Mouse (Mus musculus): ENCODE results near the gene Gstp3. TPM values are rescaled to one million over a fixed set of nuclear protein-coding genes. Genes with fewer than 3 reads are reported as not detected.
A peak's percentile ranks its signal among the peaks of the same experiment; 100 is the strongest.
"Not testable (repeated sequence)": the region's sequence is repeated elsewhere in the genome, so short reads cannot be mapped to it uniquely, and the experiment has no call there.

Gene Gstp3
- polyA plus RNA-seq, 1 experiment: 0.09 TPM

DNA sequence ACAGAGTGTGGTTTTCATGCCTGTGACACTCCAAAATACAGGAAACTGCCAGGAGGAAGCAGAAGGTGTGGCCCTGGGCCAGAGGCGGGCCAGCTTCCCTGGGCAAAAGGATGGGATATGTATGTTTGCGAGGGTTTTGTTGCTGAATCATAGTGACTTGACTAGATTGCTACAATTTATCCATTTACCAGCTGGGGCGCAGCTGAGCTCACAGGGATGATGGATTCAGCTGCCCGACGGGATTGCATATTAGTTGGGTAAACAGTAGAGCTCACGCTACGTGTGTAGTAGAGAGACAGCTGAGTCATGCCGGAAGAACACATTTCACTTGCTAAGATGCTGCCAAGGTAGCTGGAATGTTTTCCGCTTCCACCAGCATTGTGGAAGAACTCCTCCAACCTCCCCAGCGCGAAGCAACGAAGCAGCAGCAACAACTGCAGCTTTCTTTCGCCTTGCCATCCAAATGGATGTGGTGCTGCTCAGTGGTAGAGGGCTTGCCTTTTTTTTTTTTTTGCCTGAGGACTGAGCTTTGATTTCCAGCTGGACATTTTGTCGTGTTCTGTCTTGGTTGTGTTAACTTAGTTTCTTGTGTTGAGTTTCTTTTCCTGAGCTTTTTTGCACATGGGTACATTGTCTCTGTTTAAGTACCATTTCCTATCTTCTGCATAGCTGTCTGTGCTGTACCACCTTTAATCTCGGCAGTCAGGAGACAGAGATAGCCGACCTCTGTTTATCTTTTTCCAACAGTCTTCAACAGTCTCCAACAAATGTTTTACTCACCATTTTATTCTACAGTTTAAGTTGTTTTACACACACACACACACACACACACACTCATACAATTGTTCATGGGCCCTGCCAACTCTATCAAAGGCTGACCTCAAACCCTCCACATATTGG, 13.2 kb downstream of the Gstp3 start, which contains the start of gene Gstp2:
Gene Gstp2, minus strand, starts transcription at position 58 of the 900 bp plus-strand sequence.
- no peaks in the 10 kb centered on the region for H3K36me3 ChIP-seq (ENCODE audit: control insufficient read depth, insufficient read depth)
- TF ChIP-seq CTCF (IDR thresholded peaks at IDR 0.05; ENCODE audit: control insufficient read depth, insufficient read depth, insufficient read length): no peak
- TF ChIP-seq MYOG (IDR thresholded peaks at IDR 0.05; ENCODE audit: control insufficient read depth, extremely low read depth, insufficient read length): no peak
- TF ChIP-seq MAX (IDR thresholded peaks at IDR 0.05): no peak
- TF ChIP-seq USF1 (IDR thresholded peaks at IDR 0.05; ENCODE audit: low read depth): no peak
- TF ChIP-seq CEBPB (IDR thresholded peaks at IDR 0.05; ENCODE audit: low read depth): peak; percentile 19
- TF ChIP-seq MYOD1 (IDR thresholded peaks at IDR 0.05; ENCODE audit: control insufficient read depth, insufficient read length, low read depth): peak; percentile 24
- no peak for TF ChIP-seq FOSL1 (IDR thresholded peaks at IDR 0.05; ENCODE audit: insufficient read depth, low read length, poor library complexity, severe bottlenecking)
- H3K27me3 ChIP-seq (ENCODE audit: control insufficient read depth, insufficient read depth, insufficient read length): no peaks in the 10 kb centered on the region
- H3K79me3 ChIP-seq (ENCODE audit: low read depth): no peaks in the 10 kb centered on the region
- no peaks in the 10 kb centered on the region for H3K79me2 ChIP-seq (ENCODE audit: control insufficient read depth, insufficient read depth)
- no peak within 1 kb of the TSS for H3K4me3 ChIP-seq (ENCODE audit: insufficient read depth, poor library complexity, severe bottlenecking)
- H3ac ChIP-seq (ENCODE audit: control insufficient read depth, insufficient read length, low read depth): no peak within 1 kb of the TSS

DNA sequence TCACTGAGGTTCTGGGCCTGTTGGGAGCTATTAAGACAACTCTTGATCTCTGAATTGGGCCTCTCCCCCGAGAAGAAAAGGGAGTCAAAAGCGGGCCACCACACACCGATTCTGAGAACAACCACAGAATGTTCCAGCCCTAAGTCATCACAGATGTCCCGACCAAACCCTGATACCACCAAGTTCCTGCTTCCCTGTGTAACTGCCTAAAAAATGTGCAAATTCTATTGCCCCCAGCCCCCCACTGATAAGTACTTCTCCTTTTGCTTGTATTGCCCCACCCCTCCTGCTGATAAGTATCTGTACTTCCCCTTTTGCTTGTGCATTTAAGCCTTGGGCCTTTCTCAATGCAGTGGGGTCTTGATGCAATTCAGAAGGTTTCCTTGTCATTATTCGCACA, 15.3 kb downstream of the Gstp3 start:
- H3K79me2 ChIP-seq (ENCODE audit: control insufficient read depth, insufficient read depth); H3K36me3 ChIP-seq (ENCODE audit: control insufficient read depth, insufficient read depth); H3K79me3 ChIP-seq (ENCODE audit: low read depth); H3K27me3 ChIP-seq (ENCODE audit: control insufficient read depth, insufficient read depth, insufficient read length); H3K4me3 ChIP-seq (ENCODE audit: insufficient read depth, poor library complexity, severe bottlenecking); H3ac ChIP-seq (ENCODE audit: control insufficient read depth, insufficient read length, low read depth): not testable (repeated sequence)

DNA sequence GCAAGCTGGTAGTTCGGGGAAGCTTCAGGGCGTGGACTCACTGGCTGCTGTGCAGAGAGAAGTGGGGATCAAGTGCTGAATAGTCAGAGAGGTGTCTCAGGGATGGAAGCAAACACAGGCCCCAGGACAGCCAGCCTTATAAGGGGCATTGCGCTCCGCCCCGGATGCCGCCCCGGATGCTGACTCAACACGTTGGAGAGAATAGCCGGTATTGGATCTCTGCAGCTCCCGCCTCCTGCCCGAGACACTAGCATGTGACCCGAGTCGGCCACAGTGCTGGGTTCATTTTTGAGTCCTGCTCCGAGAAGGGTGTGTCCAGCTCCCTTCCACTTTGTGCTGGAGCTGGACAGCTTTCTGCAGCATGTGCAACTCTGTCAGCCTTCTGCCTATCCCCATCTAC, 17.2 kb downstream of the Gstp3 start:
- Histone ChIP-seq H3ac (ENCODE audit: control insufficient read depth, insufficient read length, low read depth) (no peak overlapping the region), H3K36me3 (ENCODE audit: control insufficient read depth, insufficient read depth) (no peaks in the 10 kb centered on the region), H3K27me3 (ENCODE audit: control insufficient read depth, insufficient read depth, insufficient read length) (no peaks in the 10 kb centered on the region), H3K79me3 (ENCODE audit: low read depth) (peaks cover 3% of the 10 kb centered on the region), H3K4me3 (ENCODE audit: insufficient read depth, poor library complexity, severe bottlenecking) (no peak overlapping the region), H3K79me2 (ENCODE audit: control insufficient read depth, insufficient read depth) (peaks cover 5% of the 10 kb centered on the region)
- TF ChIP-seq MAX (IDR thresholded peaks at IDR 0.05) (no peak), MYOG (IDR thresholded peaks at IDR 0.05; ENCODE audit: control insufficient read depth, extremely low read depth, insufficient read length) (no peak), MYOD1 (IDR thresholded peaks at IDR 0.05; ENCODE audit: control insufficient read depth, insufficient read length, low read depth) (no peak), CTCF (IDR thresholded peaks at IDR 0.05; ENCODE audit: control insufficient read depth, insufficient read depth, insufficient read length) (no peak), FOSL1 (IDR thresholded peaks at IDR 0.05; ENCODE audit: insufficient read depth, low read length, poor library complexity, severe bottlenecking) (no peak), USF1 (IDR thresholded peaks at IDR 0.05; ENCODE audit: low read depth) (peak; percentile 24), CEBPB (IDR thresholded peaks at IDR 0.05; ENCODE audit: low read depth) (no peak)

DNA sequence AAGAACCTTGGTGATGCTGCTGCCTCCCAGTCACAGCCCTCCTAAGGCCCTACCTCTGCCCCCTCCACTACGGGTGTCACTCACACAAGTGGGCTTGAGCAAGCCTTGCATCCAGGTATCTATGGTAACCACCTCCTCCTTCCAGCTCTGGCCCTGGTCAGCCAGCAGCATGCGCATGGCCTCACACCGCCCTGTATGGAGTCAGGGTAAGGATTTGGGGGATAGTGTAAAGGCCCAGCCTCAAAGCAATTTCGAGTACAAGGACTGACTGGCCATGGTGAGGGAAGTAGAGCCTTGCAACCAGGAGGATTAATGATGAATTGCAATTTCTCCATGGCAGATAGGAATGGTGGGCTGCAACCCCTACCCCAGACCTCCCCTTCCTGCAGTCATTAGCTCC, 17.9 kb downstream of the Gstp3 start:
- H3K79me2 ChIP-seq (ENCODE audit: control insufficient read depth, insufficient read depth): peaks cover 11% of the 10 kb centered on the region
- H3K79me3 ChIP-seq (ENCODE audit: low read depth); H3K36me3 ChIP-seq (ENCODE audit: control insufficient read depth, insufficient read depth); H3K27me3 ChIP-seq (ENCODE audit: control insufficient read depth, insufficient read depth, insufficient read length); H3ac ChIP-seq (ENCODE audit: control insufficient read depth, insufficient read length, low read depth); H3K4me3 ChIP-seq (ENCODE audit: insufficient read depth, poor library complexity, severe bottlenecking): not testable (repeated sequence)

DNA sequence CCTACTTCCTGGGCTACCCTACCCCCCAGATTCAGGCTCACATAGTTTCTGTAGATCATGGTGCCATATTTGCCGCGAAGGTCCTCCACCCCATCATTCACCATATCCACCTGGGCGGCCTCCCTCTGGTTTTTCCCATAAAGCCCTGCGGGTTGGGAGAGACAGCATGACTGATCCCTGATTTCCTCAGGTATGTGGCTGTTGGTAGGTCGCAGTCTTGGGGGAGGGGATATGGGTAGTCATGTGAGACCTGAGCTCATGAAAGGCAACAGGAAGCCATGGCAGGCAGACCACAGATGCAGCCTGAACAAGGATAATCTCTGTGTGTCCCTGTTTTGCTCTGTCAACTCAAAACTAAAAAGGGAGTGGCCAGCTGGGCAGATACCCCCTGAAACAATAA, 18.4 kb downstream of the Gstp3 start:
- H3ac ChIP-seq (ENCODE audit: control insufficient read depth, insufficient read length, low read depth); H3K36me3 ChIP-seq (ENCODE audit: control insufficient read depth, insufficient read depth); H3K4me3 ChIP-seq (ENCODE audit: insufficient read depth, poor library complexity, severe bottlenecking); H3K79me3 ChIP-seq (ENCODE audit: low read depth); H3K27me3 ChIP-seq (ENCODE audit: control insufficient read depth, insufficient read depth, insufficient read length): not testable (repeated sequence)
- peaks cover 17% of the 10 kb centered on the region for H3K79me2 ChIP-seq (ENCODE audit: control insufficient read depth, insufficient read depth)

DNA sequence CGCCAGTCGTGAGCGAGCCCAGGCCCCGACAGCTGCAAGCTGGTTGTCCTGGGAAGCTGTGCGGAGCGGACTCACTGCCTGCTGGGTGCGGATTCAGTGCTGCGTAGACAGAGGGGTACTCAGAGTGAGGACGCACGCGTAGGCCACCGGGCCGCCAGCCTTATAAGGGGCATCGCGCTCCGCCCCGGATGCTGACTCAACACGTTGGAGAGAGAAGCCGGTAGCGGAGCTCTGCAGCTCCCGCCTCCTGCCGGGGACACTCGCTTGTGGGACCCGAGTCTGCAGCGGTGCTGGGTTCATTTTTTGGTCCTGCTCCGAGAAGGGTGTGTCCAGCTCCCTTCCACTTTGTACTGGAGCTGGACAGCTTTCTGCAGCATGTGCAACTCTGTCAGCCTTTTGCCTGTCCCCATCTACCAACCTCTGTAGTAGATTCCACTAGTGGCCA, 21.6 kb downstream of the Gstp3 start, which contains the start of gene Gstp1:
Gene Gstp1, minus strand, starts transcription at position 198 of the 445 bp plus-strand sequence.
- Histone ChIP-seq H3ac (ENCODE audit: control insufficient read depth, insufficient read length, low read depth) (peak within 1 kb of the TSS; percentile 72), H3K27me3 (ENCODE audit: control insufficient read depth, insufficient read depth, insufficient read length) (no peaks in the 10 kb centered on the region), H3K36me3 (ENCODE audit: control insufficient read depth, insufficient read depth) (no peaks in the 10 kb centered on the region), H3K4me3 (ENCODE audit: insufficient read depth, poor library complexity, severe bottlenecking) (peak within 1 kb of the TSS; percentile 51), H3K79me2 (ENCODE audit: control insufficient read depth, insufficient read depth) (peaks cover 18% of the 10 kb centered on the region), H3K79me3 (ENCODE audit: low read depth) (peaks cover 6% of the 10 kb centered on the region)
- TF ChIP-seq MAX (IDR thresholded peaks at IDR 0.05) (peak; percentile 61), USF1 (IDR thresholded peaks at IDR 0.05; ENCODE audit: low read depth) (no peak), MYOD1 (IDR thresholded peaks at IDR 0.05; ENCODE audit: control insufficient read depth, insufficient read length, low read depth) (no peak), FOSL1 (IDR thresholded peaks at IDR 0.05; ENCODE audit: insufficient read depth, low read length, poor library complexity, severe bottlenecking) (no peak), CTCF (IDR thresholded peaks at IDR 0.05; ENCODE audit: control insufficient read depth, insufficient read depth, insufficient read length) (no peak), MYOG (IDR thresholded peaks at IDR 0.05; ENCODE audit: control insufficient read depth, extremely low read depth, insufficient read length) (no peak), CEBPB (IDR thresholded peaks at IDR 0.05; ENCODE audit: low read depth) (no peak)

DNA sequence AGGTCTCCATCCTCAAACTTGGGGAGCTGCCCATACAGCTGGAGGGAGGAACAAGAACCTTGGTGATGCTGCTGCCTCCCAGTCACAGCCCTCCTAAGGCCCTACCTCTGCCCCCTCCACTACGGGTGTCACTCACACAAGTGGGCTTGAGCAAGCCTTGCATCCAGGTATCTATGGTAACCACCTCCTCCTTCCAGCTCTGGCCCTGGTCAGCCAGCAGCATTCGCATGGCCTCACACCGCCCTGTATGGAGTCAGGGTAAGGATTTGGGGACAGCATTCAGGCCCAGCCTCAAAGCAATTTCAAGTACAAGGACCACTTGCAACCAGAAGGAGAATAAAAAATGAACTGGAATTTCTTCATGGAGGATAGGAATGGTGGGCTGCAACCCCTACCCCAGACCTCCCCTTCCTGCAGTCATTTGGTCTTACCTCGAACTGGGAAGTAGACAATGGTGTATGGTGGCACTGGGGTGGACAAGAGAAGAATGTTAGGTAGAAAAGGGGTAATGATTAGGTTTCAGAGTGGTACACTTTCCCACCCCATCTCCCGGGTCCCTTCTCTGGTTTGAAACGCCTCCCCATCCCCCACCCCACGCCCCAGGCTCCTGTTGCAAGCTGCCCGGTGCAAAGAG, 22.1 kb downstream of the Gstp3 start:
- H3K36me3 ChIP-seq (ENCODE audit: control insufficient read depth, insufficient read depth); H3K79me3 ChIP-seq (ENCODE audit: low read depth); H3K27me3 ChIP-seq (ENCODE audit: control insufficient read depth, insufficient read depth, insufficient read length): not testable (repeated sequence)
- Histone ChIP-seq H3ac (ENCODE audit: control insufficient read depth, insufficient read length, low read depth) (peak overlapping the region; percentile 72), H3K4me3 (ENCODE audit: insufficient read depth, poor library complexity, severe bottlenecking) (peak overlapping the region; percentile 51), H3K79me2 (ENCODE audit: control insufficient read depth, insufficient read depth) (peaks cover 18% of the 10 kb centered on the region)

Data from C2C12 (cell line).